Mouse (Mus musculus) lung, adult 2 months (tissue): ENCODE results near the gene Amfr. TPM values are rescaled to one million over a fixed set of nuclear protein-coding genes. Genes with fewer than 3 reads are reported as not detected.

Experiments
- DNase-seq: peaks from one replicate; pipeline ENCODE4 v3.0.0; 2022
- H3K4me1 ChIP-seq: fragments of 200-500 bp; 2 replicates; pipeline ENCODE4 v1.6.1; 2011; ENCODE audit warnings: low read length; ENCODE audit not compliant: control insufficient read depth, insufficient read depth
- H3K4me3 ChIP-seq: fragments of 200-500 bp; replicated peaks from 2 replicates; pipeline ENCODE3; 2011; ENCODE audit warnings: low read depth, mild to moderate bottlenecking, control low read depth, low read length; ENCODE audit errors: extremely low read depth
- CTCF ChIP-seq: fragments of 200-500 bp; IDR thresholded peaks from 2 replicates; pipeline ENCODE4 v1.5.1; 2011; ENCODE audit warnings: mild to moderate bottlenecking, low read length, control low read depth; ENCODE audit not compliant: insufficient read depth
- POLR2A ChIP-seq: fragments of 200-500 bp; IDR thresholded peaks from 2 replicates; pipeline ENCODE4 v1.6.1; 2011; ENCODE audit warnings: low read depth, mild to moderate bottlenecking, control low read depth, low read length, borderline replicate concordance; ENCODE audit errors: extremely low read depth
- WGBS: fragments of 180-500 bp; shearing (Covaris S2); methylation state at CpG from one replicate; pipeline ENCODE4 v1.1.7; 2018; 5-methylcytosine and 5-hydroxymethylcytosine counted together
- polyA plus RNA-seq: library from polyadenylated mRNA; depleted of rRNA; stranded (reverse); fragments of >200 nt; gene quantifications from 2 replicates; pipeline ENCODE4 v1.2.3, GENCODE M21; 2012

Gene Amfr
- polyA plus RNA-seq, 1 experiment: 134 TPM

GRCm38 (mm10) chr8:94029701-94030100 lies 17.1 kb upstream of the Amfr start:
- no peak for DNase-seq
- 92% methylated on average over 9 of the region's 9 CpGs for WGBS
- H3K4me3 ChIP-seq: no peak overlapping the region
- TF ChIP-seq CTCF (no peak), POLR2A (no peak)
- peaks cover 2% of the 10 kb centered on the region; the same call in 1 of the 2 replicates for H3K4me1 ChIP-seq

GRCm38 (mm10) chr8:94023916-94024315 lies 11.3 kb upstream of the Amfr start:
- Histone ChIP-seq H3K4me3 (no peak overlapping the region), H3K4me1 (no peaks in the 10 kb centered on the region)
- no peak for TF ChIP-seq CTCF
- TF ChIP-seq POLR2A: no peak
- DNase-seq: no peak
- 94% methylated on average over 6 of the region's 6 CpGs for WGBS

GRCm38 (mm10) chr8:94013026-94013612 lies 477 bp upstream of the Amfr start:
- WGBS: 25% methylated on average over 7 of the region's 7 CpGs
- peaks cover 11% of the 10 kb centered on the region for H3K4me1 ChIP-seq

GRCm38 (mm10) chr8:94011076-94012012 lies 1.3 kb downstream of the Amfr start:
- WGBS: 2% methylated on average over 48 of the region's 48 CpGs
- Histone ChIP-seq H3K4me3 (peak overlapping the region; percentile 78), H3K4me1 (peaks cover 11% of the 10 kb centered on the region)
- no peak for DNase-seq
- no peak for TF ChIP-seq POLR2A
- TF ChIP-seq CTCF: no peak

More at GRCm38 (mm10) chr8:94013026-94013612, 477 bp upstream of the Amfr start:
- peak overlapping the region; percentile 78 for H3K4me3 ChIP-seq
- DNase-seq: no peak
- no peak for TF ChIP-seq POLR2A
- no peak for TF ChIP-seq CTCF

- TF ChIP-seq CTCF: no peak
- TF ChIP-seq POLR2A: no peak
- Histone ChIP-seq H3K4me3 (no peak overlapping the region), H3K4me1 (peaks cover 11% of the 10 kb centered on the region)
- WGBS: 57% methylated on average over 2 of the region's 2 CpGs
- no peak for DNase-seq
These were observed 2.4 kb downstream of the Amfr start for GRCm38 (mm10) chr8:94010101-94010705.

- TF ChIP-seq CTCF: no peak
- TF ChIP-seq POLR2A: no peak
- no peak for DNase-seq
These were observed 3.3 kb downstream of the Amfr start for GRCm38 (mm10) chr8:94009243-94009845.

GRCm38 (mm10) chr8:94004139-94004538 lies 8.5 kb downstream of the Amfr start:
- no peak overlapping the region for H3K4me3 ChIP-seq
- no peak for DNase-seq
- 90% methylated on average over 9 of the region's 9 CpGs for WGBS
- H3K4me1 ChIP-seq: no peaks in the 10 kb centered on the region
- no peak for TF ChIP-seq POLR2A
- TF ChIP-seq CTCF: no peak

More at GRCm38 (mm10) chr8:94009243-94009845, 3.3 kb downstream of the Amfr start:
- 57% methylated on average over 15 of the region's 15 CpGs for WGBS
- Histone ChIP-seq H3K4me1 (peaks cover 11% of the 10 kb centered on the region), H3K4me3 (no peak overlapping the region)

GRCm38 (mm10) chr8:93998961-93999360 lies 13.7 kb downstream of the Amfr start:
- DNase-seq: no peak
- H3K4me1 ChIP-seq: no peaks in the 10 kb centered on the region
- TF ChIP-seq POLR2A: no peak
- TF ChIP-seq CTCF: no peak
- WGBS: 92% methylated on average over 2 of the region's 2 CpGs
- no peak overlapping the region for H3K4me3 ChIP-seq

GRCm38 (mm10) chr8:93989739-93990138 lies 22.9 kb downstream of the Amfr start:
- Histone ChIP-seq H3K4me3 (no peak overlapping the region), H3K4me1 (no peaks in the 10 kb centered on the region)
- 85% methylated on average over 4 of the region's 4 CpGs for WGBS
- DNase-seq: no peak
- no peak for TF ChIP-seq CTCF
- no peak for TF ChIP-seq POLR2A
